7 mouse cellular contexts compared by ENCODE assay signal in the genomic region with DNA sequence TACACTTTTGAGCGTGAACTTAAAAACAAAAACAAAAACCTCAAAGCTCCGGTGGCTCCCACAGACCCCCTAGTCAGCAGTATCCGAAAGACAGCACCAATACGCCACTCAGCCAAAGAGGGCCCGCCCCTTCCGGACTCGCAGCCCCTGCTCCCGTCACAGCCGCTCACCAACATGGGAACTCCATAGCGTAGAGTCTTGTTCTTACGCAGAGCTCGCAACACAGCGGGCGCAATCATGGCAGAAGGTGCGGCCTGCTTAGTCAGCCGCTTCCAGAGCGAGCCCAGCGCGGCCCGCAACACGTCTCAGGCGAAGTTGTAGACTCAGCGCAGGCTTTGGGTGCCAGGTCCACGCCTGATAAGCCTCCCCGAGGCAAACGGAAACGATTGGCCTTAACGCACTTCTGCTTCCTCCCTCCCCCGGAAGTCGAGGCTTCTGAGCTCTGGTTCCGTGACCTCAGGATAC. TPM values are rescaled to one million over a fixed set of nuclear protein-coding genes. Genes with fewer than 3 reads are reported as not detected.
DNase-seq lines count a peak whose midpoint lies in the region; ATAC-seq lines count a peak whose summit lies in the region.

TSS of gene Cox16 (minus strand) at position 401 of the 465 bp plus-strand sequence.

- no peaks in the 10 kb centered on the region for H3K4me1 ChIP-seq in embryonic facial prominence, embryonic 11.5 days (ENCODE audit: control insufficient read depth, insufficient read depth, low read length)
- H3K4me1 ChIP-seq in limb, embryonic 10.5 days, result no peaks in the 10 kb centered on the region
- peaks cover 11% of the 10 kb centered on the region for H3K4me1 ChIP-seq in midbrain, embryonic 13.5 days (replicated peaks)

- peak; percentile 97 for ATAC-seq in embryonic facial prominence, embryonic 11.5 days (replicated peaks; ENCODE audit: insufficient number of reproducible peaks, low FRiP score, low TSS enrichment, low read depth)
- peak; percentile 99 for ATAC-seq in granulocyte monocyte progenitor cell, adult 5-6 weeks (replicated peaks; ENCODE audit: poor library complexity, severe bottlenecking)
- ATAC-seq in midbrain, embryonic 13.5 days, result peak; percentile 99

- H3K36me3 ChIP-seq in embryonic facial prominence, embryonic 11.5 days (replicated peaks; ENCODE audit: control insufficient read depth, insufficient read depth, low read depth, low read length), result no peaks in the 10 kb centered on the region
- no peaks in the 10 kb centered on the region for H3K36me3 ChIP-seq in limb, embryonic 10.5 days
- no peaks in the 10 kb centered on the region for H3K36me3 ChIP-seq in midbrain, embryonic 13.5 days

- peak within 1 kb of the TSS; percentile 85 for H3K9ac ChIP-seq in embryonic facial prominence, embryonic 11.5 days (replicated peaks; ENCODE audit: low read length)
- peak within 1 kb of the TSS; percentile 67 for H3K9ac ChIP-seq in midbrain, embryonic 13.5 days (replicated peaks)

- WGBS in embryonic facial prominence, embryonic 11.5 days, result 0% methylated on average over 31 of the region's 31 CpGs
- under 1% methylated on average over 31 of the region's 31 CpGs for WGBS in limb, embryonic 10.5 days
- under 1% methylated on average over 31 of the region's 31 CpGs for WGBS in midbrain, embryonic 13.5 days

- H3K27ac ChIP-seq in embryonic facial prominence, embryonic 11.5 days (replicated peaks; ENCODE audit: low read depth, low read length), result peak within 1 kb of the TSS; percentile 84
- H3K27ac ChIP-seq in limb, embryonic 10.5 days, result peak within 1 kb of the TSS; percentile 91
- H3K27ac ChIP-seq in midbrain, embryonic 13.5 days, result peak within 1 kb of the TSS; percentile 94

- peak; percentile 93 for DNase-seq in adrenal gland, postnatal 14 days
- DNase-seq in embryonic facial prominence, embryonic 11.5 days (ENCODE audit: low spot score), result peak; percentile 91
- peak; percentile 90 for DNase-seq in kidney, adult 11 months
- peak; percentile 90 for DNase-seq in limb, embryonic 10.5 days (ENCODE audit: low spot score)
- DNase-seq in spleen, adult 12 weeks (ENCODE audit: low spot score), result peak; percentile 69

- no peaks in the 10 kb centered on the region for H3K27me3 ChIP-seq in embryonic facial prominence, embryonic 11.5 days (ENCODE audit: control insufficient read depth, insufficient read depth, low read length)
- no peaks in the 10 kb centered on the region for H3K27me3 ChIP-seq in limb, embryonic 10.5 days (ENCODE audit: low read depth, poor library complexity, severe bottlenecking)
- H3K27me3 ChIP-seq in midbrain, embryonic 13.5 days, result no peaks in the 10 kb centered on the region

- no peaks in the 10 kb centered on the region for H3K9me3 ChIP-seq in embryonic facial prominence, embryonic 11.5 days (replicated peaks; ENCODE audit: control insufficient read depth, low read length)
- H3K9me3 ChIP-seq in limb, embryonic 10.5 days (replicated peaks), result no peaks in the 10 kb centered on the region
- no peaks in the 10 kb centered on the region for H3K9me3 ChIP-seq in midbrain, embryonic 13.5 days

- H3K4me3 ChIP-seq in embryonic facial prominence, embryonic 11.5 days (ENCODE audit: low read depth, low read length), result peak within 1 kb of the TSS; percentile 65
- H3K4me3 ChIP-seq in limb, embryonic 10.5 days, result peak within 1 kb of the TSS; percentile 76
- H3K4me3 ChIP-seq in midbrain, embryonic 13.5 days (replicated peaks), result peak within 1 kb of the TSS; percentile 70

- H3K4me2 ChIP-seq in embryonic facial prominence, embryonic 11.5 days (ENCODE audit: low read depth, low read length), result peak within 1 kb of the TSS; percentile 65
- H3K4me2 ChIP-seq in midbrain, embryonic 13.5 days (replicated peaks), result peak within 1 kb of the TSS; percentile 65

RNA-seq across cellular contexts. Expression of gene Cox16, which starts in this region (rescaled TPM):
- total RNA-seq in adrenal gland, postnatal 14 days (2021), result 103 and 112 TPM in 2 replicates
- polyA plus RNA-seq in embryonic facial prominence, embryonic 11.5 days (2014; fragmentation: Nextera tagmentation; extraction: Ambion mirVana), result 120 and 133 TPM in 2 replicates
- 80.9 and 149 TPM in 2 replicates for total RNA-seq in granulocyte monocyte progenitor cell, adult 5-6 weeks (2014; fragmentation: Nextera tagmentation)
- total RNA-seq in granulocyte monocyte progenitor cell, adult 5-6 weeks (2017), result 137 and 190 TPM in 2 replicates
- polyA plus RNA-seq in limb, embryonic 10.5 days (2016; fragmentation: Nextera tagmentation; extraction: Ambion mirVana), result 109 and 113 TPM in 2 replicates
- 140 and 148 TPM in 2 replicates for polyA plus RNA-seq in midbrain, embryonic 13.5 days (2015; fragmentation: Nextera tagmentation; extraction: Ambion mirVana)

Comparison
In these comparisons a context has a peak if more than half of its experiments do, and no peak if none do; other contexts are left out.
1. Peak in every context shown above with its lines: DNase-seq, ATAC-seq, H3K4me3 ChIP-seq and H3K27ac ChIP-seq.